Mouse (Mus musculus) CD4-positive helper T cell, adult 2 months (primary cell): ENCODE data around the gene Pde4c.

Experiments
- DNase-seq: peaks from one replicate; pipeline ENCODE4 v3.0.0-alpha.2; 2012; ENCODE audit warnings: low read depth, missing footprints, low spot score

The Pde4c gene

GRCm38 (mm10) chr8:70723486-70724210 is at the start of gene Pde4c:
Gene Pde4c (plus strand): TSS chr8:70723720.
- no peak for DNase-seq

GRCm38 (mm10) chr8:70674109-70674508 is 49.4 kb upstream of the Pde4c start:
- no peak for DNase-seq

GRCm38 (mm10) chr8:70674716-70675115 is 48.8 kb upstream of the Pde4c start:
- DNase-seq, result peak; percentile 48

GRCm38 (mm10) chr8:70675336-70675735 is 48.2 kb upstream of the Pde4c start:
- peak; percentile 81 for DNase-seq

- no peak for DNase-seq
Measured at GRCm38 (mm10) chr8:70677451-70678080, 46.0 kb upstream of the Pde4c start.

GRCm38 (mm10) chr8:70678679-70679078 is 44.8 kb upstream of the Pde4c start:
- no peak for DNase-seq

GRCm38 (mm10) chr8:70679404-70679803 is 44.1 kb upstream of the Pde4c start:
- DNase-seq, result no peak

GRCm38 (mm10) chr8:70680039-70680438 is 43.5 kb upstream of the Pde4c start:
- DNase-seq, result no peak

- no peak for DNase-seq
Measured at GRCm38 (mm10) chr8:70681410-70681809, 42.1 kb upstream of the Pde4c start.

- DNase-seq, result no peak
Measured at GRCm38 (mm10) chr8:70682193-70682592, 41.3 kb upstream of the Pde4c start.

GRCm38 (mm10) chr8:70682692-70683091 is 40.8 kb upstream of the Pde4c start:
- DNase-seq, result no peak

GRCm38 (mm10) chr8:70684291-70684690 is 39.2 kb upstream of the Pde4c start:
- peak; percentile 88 for DNase-seq

GRCm38 (mm10) chr8:70687576-70687975 is 35.9 kb upstream of the Pde4c start:
- DNase-seq, result no peak

- no peak for DNase-seq
Measured at GRCm38 (mm10) chr8:70688136-70688535, 35.4 kb upstream of the Pde4c start.

- DNase-seq, result no peak
Measured at GRCm38 (mm10) chr8:70689892-70690390, 33.6 kb upstream of the Pde4c start.

- no peak for DNase-seq
Measured at GRCm38 (mm10) chr8:70691230-70691629, 32.3 kb upstream of the Pde4c start.

- no peak for DNase-seq
Measured at GRCm38 (mm10) chr8:70691727-70692231, 31.7 kb upstream of the Pde4c start.

GRCm38 (mm10) chr8:70693636-70694035 is 29.9 kb upstream of the Pde4c start:
- DNase-seq, result peak; percentile 59

GRCm38 (mm10) chr8:70695318-70696018 is 28.1 kb upstream of the Pde4c start:
- DNase-seq, result peak; percentile 88

GRCm38 (mm10) chr8:70696019-70696885 is 27.3 kb upstream of the Pde4c start:
- DNase-seq, result peak; percentile 92

GRCm38 (mm10) chr8:70696946-70697345 is 26.6 kb upstream of the Pde4c start:
- DNase-seq, result peak; percentile 29
